Mouse (Mus musculus) hindbrain, embryonic 11.5 days (tissue): ENCODE results near the gene Elane. TPM values are rescaled to one million over a fixed set of nuclear protein-coding genes. Genes with fewer than 3 reads are reported as not detected.

ENCODE experiments used
- ATAC-seq: fragments of 200-750 bp; cut with Nextera tagmentation; 2 replicates; pipeline ENCODE4 v1.8.0; 2017; ENCODE audit warnings: mild to moderate bottlenecking, moderate TSS enrichment, moderate library complexity; ENCODE audit not compliant: low FRiP score
- DNase-seq: peaks from one replicate; pipeline ENCODE4 v3.0.0-alpha.2; 2015; ENCODE audit warnings: low spot score
- H3K27ac ChIP-seq: fragments of 300-500 bp; sonication (generic); 2 replicates; pipeline ENCODE4 v1.5.1; 2014; ENCODE audit warnings: mild to moderate bottlenecking, low read depth, low read length
- H3K27me3 ChIP-seq: fragments of 300-500 bp; sonication (generic); 2 replicates; pipeline ENCODE4 v1.6.1; 2014; ENCODE audit warnings: mild to moderate bottlenecking, low read length, moderate library complexity, mixed read lengths; ENCODE audit not compliant: control insufficient read depth, insufficient read depth
- H3K36me3 ChIP-seq: fragments of 300-500 bp; sonication (generic); 2 replicates; pipeline ENCODE4 v1.6.1; 2014; ENCODE audit warnings: mild to moderate bottlenecking, low read length, moderate library complexity, mixed read lengths; ENCODE audit not compliant: control insufficient read depth, insufficient read depth
- H3K4me1 ChIP-seq: fragments of 300-500 bp; sonication (generic); replicated peaks from 2 replicates; pipeline ENCODE4 v1.6.1; 2014; ENCODE audit warnings: low read length, mixed read lengths; ENCODE audit not compliant: control insufficient read depth, insufficient read depth
- H3K4me2 ChIP-seq: fragments of 300-500 bp; sonication (generic); replicated peaks from 2 replicates; pipeline ENCODE4 v1.6.1; 2014; ENCODE audit warnings: mild to moderate bottlenecking, low read depth, low read length
- H3K4me3 ChIP-seq: fragments of 300-500 bp; sonication (generic); 2 replicates; pipeline ENCODE4 v1.5.1; 2014; ENCODE audit warnings: low read depth, low read length
- H3K9ac ChIP-seq: fragments of 300-500 bp; sonication (generic); 2 replicates; pipeline ENCODE4 v1.6.1; 2014; ENCODE audit warnings: low read depth, low read length
- H3K9me3 ChIP-seq: fragments of 300-500 bp; sonication (generic); 2 replicates; pipeline ENCODE4 v1.6.1; 2016; ENCODE audit warnings: low read length; ENCODE audit not compliant: control insufficient read depth
- WGBS: fragments of 180-500 bp; shearing (Covaris S2); extraction: QIAGEN DNeasy Blood & Tissue Kit; methylation state at CpG from one replicate; pipeline ENCODE4 v1.1.7; 2014; 5-methylcytosine and 5-hydroxymethylcytosine counted together
- polyA plus RNA-seq: library from polyadenylated mRNA; unstranded; fragments of >200 nt; fragmentation: Nextera tagmentation; extraction: Ambion mirVana; gene quantifications from 2 replicates; pipeline ENCODE4 v1.2.1, GENCODE M21; 2014

The Elane gene
- 0.67 TPM in 1 of 2 replicates, not detected in the other for polyA plus RNA-seq

- 0 out of 2 replicates have a peak, but pooled peaks cover 2% of the 10 kb centered on the region for H3K4me1 ChIP-seq
- no peaks in the 10 kb centered on the region for H3K9me3 ChIP-seq
- DNase-seq, result no peak
- H3K9ac ChIP-seq, result no peak within 1 kb of the TSS
- no peak within 1 kb of the TSS for H3K4me3 ChIP-seq
- H3K36me3 ChIP-seq, result no peaks in the 10 kb centered on the region
- WGBS, result 85% methylated on average over 6 of the region's 6 CpGs
- H3K4me2 ChIP-seq, result no peak within 1 kb of the TSS
- no peak within 1 kb of the TSS for H3K27ac ChIP-seq
- H3K27me3 ChIP-seq, result peaks cover 14% of the 10 kb centered on the region
- ATAC-seq, result no peak
These were observed at the start of gene Elane for GRCm38 (mm10) chr10:79886054-79886453. Gene Elane, plus strand, starts transcription at chr10:79886247.

- H3K27ac ChIP-seq, result no peak overlapping the region
- H3K9me3 ChIP-seq, result no peaks in the 10 kb centered on the region
- DNase-seq (no peak), ATAC-seq (no peak)
- no peaks in the 10 kb centered on the region for H3K36me3 ChIP-seq
- H3K4me2 ChIP-seq, result no peak overlapping the region
- H3K9ac ChIP-seq, result no peak overlapping the region
- 96% methylated on average over 3 of the region's 3 CpGs for WGBS
- H3K4me3 ChIP-seq, result no peak overlapping the region
- H3K27me3 ChIP-seq, result no peaks in the 10 kb centered on the region
- H3K4me1 ChIP-seq, result no peaks in the 10 kb centered on the region
These were observed 49.1 kb upstream of the Elane start for GRCm38 (mm10) chr10:79836918-79837317.

DNA sequence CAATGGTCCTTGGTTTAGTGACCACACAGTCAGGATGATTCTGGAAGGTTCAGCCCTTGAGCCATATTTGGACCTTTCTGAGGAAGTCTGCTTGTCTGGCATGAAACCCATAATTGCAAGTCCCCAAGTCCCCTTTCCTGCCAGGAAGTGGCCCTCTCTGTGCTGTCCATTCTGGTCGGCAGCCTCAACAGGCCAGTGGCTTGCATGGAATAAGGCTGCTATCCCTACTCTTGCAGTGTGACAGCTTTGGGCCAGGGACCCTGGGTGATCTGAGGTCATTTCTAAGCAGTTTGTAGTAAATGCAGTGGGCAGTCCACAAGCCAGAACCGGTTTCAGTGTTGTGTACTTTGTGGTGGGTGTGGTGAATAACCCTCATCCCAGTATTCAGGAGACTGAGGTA lies 47.9 kb upstream of the Elane start:
- DNase-seq (no peak), ATAC-seq (no peak)
- no peaks in the 10 kb centered on the region for H3K36me3 ChIP-seq
- WGBS, result 80% methylated on average over 2 of the region's 2 CpGs
- H3K9ac ChIP-seq, result no peak overlapping the region
- H3K9me3 ChIP-seq, result no peaks in the 10 kb centered on the region
- H3K27ac ChIP-seq, result no peak overlapping the region
- no peak overlapping the region for H3K4me2 ChIP-seq
- no peak overlapping the region for H3K4me3 ChIP-seq
- H3K27me3 ChIP-seq, result no peaks in the 10 kb centered on the region
- H3K4me1 ChIP-seq, result no peaks in the 10 kb centered on the region

DNA sequence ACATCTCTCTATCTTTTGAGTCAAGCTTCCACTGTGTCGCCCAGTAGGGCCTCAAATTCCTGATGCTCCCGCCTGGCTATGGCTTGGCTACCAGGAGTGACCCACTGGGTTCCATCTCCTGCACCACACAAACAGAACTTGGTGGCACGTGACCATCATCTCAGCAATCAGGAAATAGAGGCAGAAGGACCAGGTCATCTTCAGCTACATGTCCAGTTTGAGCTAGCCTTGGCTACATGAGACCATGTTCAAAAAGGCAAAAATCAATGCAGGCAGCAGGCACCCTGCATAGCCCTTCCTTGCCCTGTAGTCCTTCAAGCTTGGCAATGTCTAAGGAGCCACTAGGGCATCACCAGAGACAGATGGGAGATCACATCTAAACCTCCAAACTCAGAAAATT lies 46.0 kb upstream of the Elane start:
- Histone ChIP-seq H3K4me2 (no peak overlapping the region), H3K9ac (no peak overlapping the region), H3K36me3 (no peaks in the 10 kb centered on the region), H3K4me1 (no peaks in the 10 kb centered on the region), H3K27ac (no peak overlapping the region), H3K9me3 (no peaks in the 10 kb centered on the region), H3K4me3 (no peak overlapping the region), H3K27me3 (no peaks in the 10 kb centered on the region)
- no peak for DNase-seq
- 84% methylated on average over 3 of the region's 3 CpGs for WGBS
- ATAC-seq, result no peak

- Histone ChIP-seq H3K4me3 (peak overlapping the region; percentile 11), H3K9me3 (no peaks in the 10 kb centered on the region), H3K27ac (peak overlapping the region; percentile 47), H3K4me1 (no peaks in the 10 kb centered on the region), H3K9ac (peak overlapping the region; percentile 32), H3K36me3 (no peaks in the 10 kb centered on the region), H3K4me2 (peak overlapping the region; percentile 50), H3K27me3 (no peaks in the 10 kb centered on the region)
- peak; percentile 70 for DNase-seq
- under 1% methylated on average over 23 of the region's 24 CpGs for WGBS
- ATAC-seq, result peak; percentile 76
These were observed 45.1 kb upstream of the Elane start for GRCm38 (mm10) chr10:79840644-79841551.

- Histone ChIP-seq H3K4me2 (no peak overlapping the region), H3K9ac (no peak overlapping the region), H3K9me3 (no peaks in the 10 kb centered on the region), H3K36me3 (no peaks in the 10 kb centered on the region), H3K4me3 (no peak overlapping the region), H3K27me3 (no peaks in the 10 kb centered on the region), H3K4me1 (no peaks in the 10 kb centered on the region), H3K27ac (0 out of 2 replicates have a peak overlapping the region, but pooled peaks have one; percentile 19)
- WGBS, result 67% methylated on average over 3 of the region's 3 CpGs
- no peak for DNase-seq
- no peak for ATAC-seq
These were observed 43.7 kb upstream of the Elane start for GRCm38 (mm10) chr10:79842322-79842721.

DNA sequence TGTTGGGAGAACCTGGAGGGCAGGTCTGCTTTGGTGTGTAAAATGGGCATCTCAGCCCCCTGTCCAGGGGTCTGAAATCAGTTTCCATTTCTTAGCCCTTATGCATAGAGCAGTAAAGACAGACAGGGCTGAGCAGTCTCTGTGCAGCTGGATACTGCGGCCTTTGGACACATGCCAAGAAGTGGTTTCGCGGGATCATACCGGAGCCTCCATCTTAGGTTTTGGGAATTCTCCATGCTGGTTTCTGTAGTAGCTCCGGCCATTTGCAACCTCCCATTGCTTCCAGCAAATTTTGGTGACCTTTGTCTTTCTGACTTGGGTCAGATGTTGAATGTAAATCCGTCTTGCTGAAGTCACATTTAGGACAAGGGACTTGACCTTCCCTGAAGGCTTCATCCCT lies 42.6 kb upstream of the Elane start:
- Histone ChIP-seq H3K4me3 (no peak overlapping the region), H3K4me1 (no peaks in the 10 kb centered on the region), H3K27ac (no peak overlapping the region), H3K9me3 (no peaks in the 10 kb centered on the region), H3K4me2 (no peak overlapping the region), H3K9ac (no peak overlapping the region), H3K27me3 (no peaks in the 10 kb centered on the region), H3K36me3 (no peaks in the 10 kb centered on the region)
- no peak for ATAC-seq
- WGBS, result 81% methylated on average over 6 of the region's 6 CpGs
- no peak for DNase-seq

GRCm38 (mm10) chr10:79846553-79846952 lies 39.5 kb upstream of the Elane start:
- peaks cover 1% of the 10 kb centered on the region; the same call in 1 of the 2 replicates for H3K4me1 ChIP-seq
- DNase-seq, result no peak
- no peak overlapping the region for H3K4me3 ChIP-seq
- ATAC-seq, result no peak
- no peak overlapping the region for H3K27ac ChIP-seq
- H3K9ac ChIP-seq, result no peak overlapping the region
- WGBS, result 63% methylated on average over 5 of the region's 5 CpGs
- H3K4me2 ChIP-seq, result no peak overlapping the region
- H3K36me3 ChIP-seq, result no peaks in the 10 kb centered on the region
- no peaks in the 10 kb centered on the region for H3K9me3 ChIP-seq
- no peaks in the 10 kb centered on the region for H3K27me3 ChIP-seq
